21 mouse cellular contexts compared by ENCODE assay signal in the genomic region with DNA sequence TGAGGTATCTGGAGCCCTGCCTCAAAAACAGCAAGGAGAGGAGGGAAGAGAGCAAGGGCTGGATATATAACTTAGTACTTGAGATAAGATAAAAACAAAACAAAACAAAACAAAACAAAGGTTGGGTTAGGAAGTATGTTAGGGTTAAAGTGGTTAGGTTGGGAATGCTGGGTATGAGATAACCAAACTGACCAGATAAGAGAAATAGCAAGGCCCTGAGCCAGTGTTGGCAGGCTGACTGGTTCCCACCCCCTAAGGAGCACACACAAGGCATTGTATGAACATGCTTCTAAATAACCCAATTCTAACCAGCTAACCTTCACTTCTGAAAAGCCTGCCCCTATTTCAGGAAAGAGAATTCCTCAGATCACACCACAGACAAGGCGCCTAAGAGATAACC. TPM values are rescaled to one million over a fixed set of nuclear protein-coding genes. Genes with fewer than 3 reads are reported as not detected.
A peak's percentile ranks its signal among the peaks of the same experiment; 100 is the strongest.
DNase-seq lines count a peak whose midpoint lies in the region; ATAC-seq lines count a peak whose summit lies in the region.
"Had no signal": no experiment of that assay in that cellular context is flagged by ENCODE, and none has a peak within 500 bp of the region (broad histone marks: within the 10 kb centered on the region; RNA-seq: fewer than 3 reads in every experiment).

No protein-coding gene starts in this region.

- peak; percentile 6 for DNase-seq in midbrain, embryonic 11.5 days (ENCODE audit: low spot score, missing footprints)
- peak; percentile 70 for DNase-seq in A20 (ENCODE audit: low read depth, low spot score)
- no peak for DNase-seq in kidney, adult 8-10 months
- DNase-seq: adrenal gland, postnatal 14 days; B cell, adult 2 months; cerebellum, adult 8-10 months; cerebellum, postnatal 25 days; gastrocnemius, postnatal 14 days; heart, adult 2 months; heart, postnatal 14 days had no signal

- no peaks in the 10 kb centered on the region for H3K27me3 ChIP-seq in midbrain, embryonic 11.5 days (ENCODE audit: control insufficient read depth, insufficient read depth, low read length)
- H3K27me3 ChIP-seq in midbrain, embryonic 16.5 days (ENCODE audit: control insufficient read depth, insufficient read depth, low read depth, low read length): no peaks in the 10 kb centered on the region
- H3K27me3 ChIP-seq in forebrain, embryonic 13.5 days: peaks cover 2% of the 10 kb centered on the region; the same call in 1 of the 2 replicates
- H3K27me3 ChIP-seq: heart, embryonic 15.5 days had no signal

- no peaks in the 10 kb centered on the region for H3K79me2 ChIP-seq in macrophage (ENCODE audit: inconsistent target)

- 92% methylated on average over 1 of the region's 1 CpGs for WGBS in midbrain, embryonic 11.5 days
- 97% methylated on average over 1 of the region's 1 CpGs for WGBS in midbrain, embryonic 16.5 days
- 80% methylated on average over 1 of the region's 1 CpGs for WGBS in macrophage (ENCODE audit: missing documents)
- WGBS in forebrain, embryonic 13.5 days: 93% methylated on average over 1 of the region's 1 CpGs

- no peak overlapping the region for H3K9ac ChIP-seq in midbrain, embryonic 11.5 days (ENCODE audit: low read length)
- no peak overlapping the region for H3K9ac ChIP-seq in midbrain, embryonic 16.5 days (ENCODE audit: low read depth, low read length)
- H3K9ac ChIP-seq in forebrain, embryonic 13.5 days: no peak overlapping the region
- H3K9ac ChIP-seq: embryonic facial prominence, embryonic 12.5 days; heart, embryonic 15.5 days; hindbrain, embryonic 13.5 days had no signal

- no peaks in the 10 kb centered on the region for H3K9me3 ChIP-seq in midbrain, embryonic 11.5 days (ENCODE audit: control insufficient read depth, low read length)
- no peaks in the 10 kb centered on the region for H3K9me3 ChIP-seq in midbrain, embryonic 16.5 days (replicated peaks; ENCODE audit: control insufficient read depth, low read length, poor library complexity, severe bottlenecking)
- H3K9me3 ChIP-seq in forebrain, embryonic 13.5 days (replicated peaks): no peaks in the 10 kb centered on the region
- H3K9me3 ChIP-seq: embryonic facial prominence, embryonic 12.5 days; heart, embryonic 15.5 days; hindbrain, embryonic 13.5 days had no signal

- H3K36me3 ChIP-seq in midbrain, embryonic 11.5 days (ENCODE audit: control insufficient read depth, insufficient read depth, low read length): no peaks in the 10 kb centered on the region
- H3K36me3 ChIP-seq in midbrain, embryonic 16.5 days (ENCODE audit: control insufficient read depth, insufficient read depth, low read length): no peaks in the 10 kb centered on the region
- no peaks in the 10 kb centered on the region for H3K36me3 ChIP-seq in macrophage (ENCODE audit: inconsistent target)
- no peaks in the 10 kb centered on the region for H3K36me3 ChIP-seq in forebrain, embryonic 13.5 days (ENCODE audit: poor library complexity, severe bottlenecking)
- H3K36me3 ChIP-seq: embryonic facial prominence, embryonic 12.5 days; G1E; heart, embryonic 15.5 days; hindbrain, embryonic 13.5 days had no signal

- H3K27ac ChIP-seq in midbrain, embryonic 11.5 days (ENCODE audit: low read depth, low read length): no peak overlapping the region
- no peak overlapping the region for H3K27ac ChIP-seq in midbrain, embryonic 16.5 days (ENCODE audit: low read length)
- peak overlapping the region; percentile 85; the same call in 1 of the 2 replicates for H3K27ac ChIP-seq in brown adipose tissue, adult 24 weeks (replicated peaks; ENCODE audit: low read depth, low read length)
- H3K27ac ChIP-seq in macrophage: peak overlapping the region; percentile 97
- no peak overlapping the region for H3K27ac ChIP-seq in forebrain, embryonic 13.5 days
- H3K27ac ChIP-seq: embryonic facial prominence, embryonic 12.5 days; heart, adult 2 months; heart, embryonic 15.5 days; hindbrain, embryonic 13.5 days had no signal

- no peak overlapping the region for H3K4me3 ChIP-seq in midbrain, embryonic 11.5 days (ENCODE audit: low read depth, low read length)
- H3K4me3 ChIP-seq in midbrain, embryonic 16.5 days (ENCODE audit: low read depth, low read length): no peak overlapping the region
- 0 out of 2 replicates have a peak overlapping the region, but pooled peaks have one; percentile 33 for H3K4me3 ChIP-seq in brown adipose tissue, adult 24 weeks (ENCODE audit: insufficient read depth, low read depth, low read length)
- no peak overlapping the region for H3K4me3 ChIP-seq in macrophage (ENCODE audit: inconsistent target)
- H3K4me3 ChIP-seq in forebrain, embryonic 13.5 days: no peak overlapping the region
- H3K4me3 ChIP-seq: embryonic facial prominence, embryonic 12.5 days; heart, adult 2 months; heart, embryonic 15.5 days; hindbrain, embryonic 13.5 days had no signal

- no peak overlapping the region for H3K4me2 ChIP-seq in midbrain, embryonic 11.5 days
- no peak overlapping the region for H3K4me2 ChIP-seq in midbrain, embryonic 16.5 days (ENCODE audit: low read length)
- no peak overlapping the region for H3K4me2 ChIP-seq in forebrain, embryonic 13.5 days
- H3K4me2 ChIP-seq: embryonic facial prominence, embryonic 12.5 days; heart, embryonic 11.5 days; heart, embryonic 15.5 days; hindbrain, embryonic 13.5 days had no signal

- no peak for ATAC-seq in midbrain, embryonic 11.5 days (ENCODE audit: low FRiP score)
- no peak for ATAC-seq in midbrain, embryonic 16.5 days
- ATAC-seq in forebrain, embryonic 13.5 days: no peak
- ATAC-seq: CD4-positive, CD25-positive, alpha-beta regulatory T cell, adult 4 months; forebrain, embryonic 16.5 days had no signal

- H3K4me1 ChIP-seq in midbrain, embryonic 11.5 days (ENCODE audit: control insufficient read depth, insufficient read depth, low read length): no peaks in the 10 kb centered on the region
- H3K4me1 ChIP-seq in midbrain, embryonic 16.5 days (ENCODE audit: control insufficient read depth, insufficient read depth, low read length): no peaks in the 10 kb centered on the region
- H3K4me1 ChIP-seq in brown adipose tissue, adult 24 weeks (ENCODE audit: control insufficient read depth, insufficient read depth, insufficient read length, low read length): no peaks in the 10 kb centered on the region
- H3K4me1 ChIP-seq in forebrain, embryonic 13.5 days: no peaks in the 10 kb centered on the region
- H3K4me1 ChIP-seq: hindbrain, embryonic 13.5 days had no signal

RNA-seq across cellular contexts. Expression of gene Parp8, which starts 7.1 kb away (rescaled TPM):
- polyA plus RNA-seq in midbrain, embryonic 11.5 days (2014; fragmentation: Nextera tagmentation; extraction: Ambion mirVana): 13.3 and 15.1 TPM in 2 replicates
- polyA plus RNA-seq in midbrain, embryonic 16.5 days (2015; fragmentation: Nextera tagmentation; extraction: Ambion mirVana): 31.2 and 33.7 TPM in 2 replicates
- 1.4 and 2.2 TPM in 2 replicates for polyA plus RNA-seq in brown adipose tissue, adult 24 weeks (2012; ENCODE audit: insufficient read depth, insufficient read length, missing spikeins)
- total RNA-seq in macrophage (2018; cell fraction: chromatin; rRNA removed): 100 to 1,000 TPM; 110 to 483 (median 223) TPM
- 10 to 100 TPM; 13.9 to 43.4 (median 26.5) TPM for total RNA-seq in macrophage (2018; cell fraction: cytosol; rRNA removed)
- total RNA-seq in macrophage (2018; cell fraction: nucleus; rRNA removed): 100 to 1,000 TPM in 20 of 26 experiments, 10 to 100 TPM in 6; 54.8 to 365 (median 115) TPM
- polyA plus RNA-seq in macrophage (2018): 7.6 to 24.2 TPM (median 16.2 TPM) in 3 replicates
- polyA plus RNA-seq in forebrain, embryonic 13.5 days (2015; fragmentation: Nextera tagmentation; extraction: Ambion mirVana): 10.8 and 14.4 TPM in 2 replicates
- polyA plus RNA-seq: G1E had no signal

Comparison
In these comparisons a context has a peak if more than half of its experiments do, and no peak if none do; other contexts are left out.
1. DNase-seq: peak in midbrain, embryonic 11.5 days (single experiment) and A20 (single experiment); none in kidney, adult 8-10 months (0 of 2).
2. H3K27ac ChIP-seq: peak in brown adipose tissue, adult 24 weeks (single experiment) and macrophage (single experiment); none in midbrain, embryonic 11.5 days (single experiment), midbrain, embryonic 16.5 days (single experiment) and forebrain, embryonic 13.5 days (single experiment).